Mouse (Mus musculus) C2C12 (cell line): Measurements from ENCODE around the gene Btnl6. TPM values are rescaled to one million over a fixed set of nuclear protein-coding genes. Genes with fewer than 3 reads are reported as not detected.

Experiments
- H3K27me3 ChIP-seq: one replicate; pipeline ENCODE4 v1.6.1; 2011; ENCODE audit not compliant: control insufficient read depth, insufficient read depth, insufficient read length
- H3K36me3 ChIP-seq: one replicate; pipeline ENCODE4 v1.6.1; 2011; ENCODE audit not compliant: control insufficient read depth, insufficient read depth
- H3K4me3 ChIP-seq: one replicate; pipeline ENCODE4 v1.5.1; 2011; ENCODE audit warnings: mild to moderate bottlenecking, control low read depth; ENCODE audit not compliant: poor library complexity, insufficient read depth, severe bottlenecking
- H3K79me2 ChIP-seq: one replicate; pipeline ENCODE4 v1.6.1; 2011; ENCODE audit not compliant: control insufficient read depth, insufficient read depth
- H3K79me3 ChIP-seq: one replicate; pipeline ENCODE4 v1.6.1; 2011; ENCODE audit warnings: low read depth, control low read depth
- H3ac ChIP-seq: one replicate; pipeline ENCODE3; 2011; ENCODE audit warnings: low read depth; ENCODE audit not compliant: control insufficient read depth, insufficient read length
- CEBPB ChIP-seq: IDR thresholded peaks from one replicate; pipeline ENCODE4 v1.6.1; 2011; ENCODE audit warnings: low read depth, mild to moderate bottlenecking, control low read depth, moderate library complexity
- CTCF ChIP-seq: IDR thresholded peaks from one replicate; pipeline ENCODE4 v1.5.1; 2011; ENCODE audit not compliant: control insufficient read depth, insufficient read depth, insufficient read length
- FOSL1 ChIP-seq: IDR thresholded peaks from one replicate; pipeline ENCODE4 v1.8.0; 2011; ENCODE audit warnings: mild to moderate bottlenecking, low read length; ENCODE audit not compliant: poor library complexity, insufficient read depth, severe bottlenecking
- MAX ChIP-seq: IDR thresholded peaks from one replicate; pipeline ENCODE4 v1.6.1; 2011; ENCODE audit warnings: mild to moderate bottlenecking, control low read depth
- MYOD1 ChIP-seq: IDR thresholded peaks from one replicate; pipeline ENCODE4 v1.6.1; 2011; ENCODE audit warnings: low read depth; ENCODE audit not compliant: control insufficient read depth, insufficient read length
- MYOG ChIP-seq: IDR thresholded peaks from one replicate; pipeline ENCODE4 v1.6.1; 2011; ENCODE audit not compliant: control insufficient read depth, insufficient read length; ENCODE audit errors: extremely low read depth
- USF1 ChIP-seq: IDR thresholded peaks from one replicate; pipeline ENCODE4 v1.6.1; 2011; ENCODE audit warnings: low read depth, mild to moderate bottlenecking, control low read depth, moderate library complexity
- long read RNA-seq, 2 experiments: library from polyadenylated mRNA; unstranded; transcript quantifications; one replicate each; pipeline ENCODE4 v2.0.0; 2019 to 2020
- polyA plus RNA-seq: library from polyadenylated mRNA; unstranded; fragments of >200 nt; fragmentation: generic; extraction: Trizol; gene quantifications from one replicate; pipeline ENCODE4 v1.2.1, GENCODE M21; 2012; ENCODE audit warnings: missing spikeins

The Btnl6 gene
- polyA plus RNA-seq = not detected
- long read RNA-seq, experiment 1 = 0 reads
- long read RNA-seq, experiment 2 = 0 reads

- H3K27me3 ChIP-seq = no peaks in the 10 kb centered on the region
- no peaks in the 10 kb centered on the region for H3K36me3 ChIP-seq
- TF ChIP-seq FOSL1 (no peak), MYOD1 (no peak), USF1 (no peak), MAX (no peak), CEBPB (no peak), MYOG (no peak), CTCF (no peak)
- no peaks in the 10 kb centered on the region for H3K79me3 ChIP-seq
- no peak within 1 kb of the TSS for H3K4me3 ChIP-seq
- H3K79me2 ChIP-seq = no peaks in the 10 kb centered on the region
- H3ac ChIP-seq = no peak within 1 kb of the TSS
Measured at GRCm38 (mm10) chr17:34517252-34517651, at the start of gene Btnl6. Btnl6 (minus strand) TSS chr17:34517352.

GRCm38 (mm10) chr17:34564796-34565195 is 47.6 kb upstream of the Btnl6 start:
- TF ChIP-seq FOSL1 (no peak), USF1 (no peak)
- H3K4me3 ChIP-seq = no peak overlapping the region
- peaks cover 52% of the 10 kb centered on the region for H3K27me3 ChIP-seq
- H3K79me2 ChIP-seq = no peaks in the 10 kb centered on the region
- H3ac ChIP-seq = no peak overlapping the region
- H3K36me3 ChIP-seq = no peaks in the 10 kb centered on the region
- no peaks in the 10 kb centered on the region for H3K79me3 ChIP-seq

GRCm38 (mm10) chr17:34564003-34564421 is 46.9 kb upstream of the Btnl6 start, which contains the start of gene Notch4:
Notch4 (plus strand) TSS chr17:34564268.
- Histone ChIP-seq H3ac (no peak within 1 kb of the TSS), H3K79me2 (no peaks in the 10 kb centered on the region), H3K36me3 (no peaks in the 10 kb centered on the region), H3K4me3 (no peak within 1 kb of the TSS), H3K79me3 (no peaks in the 10 kb centered on the region), H3K27me3 (peaks cover 57% of the 10 kb centered on the region)
- TF ChIP-seq USF1 (no peak), MYOG (no peak), CEBPB (no peak), FOSL1 (no peak), CTCF (no peak), MAX (no peak), MYOD1 (no peak)

- Histone ChIP-seq H3K4me3 (no peak overlapping the region), H3K36me3 (no peaks in the 10 kb centered on the region), H3K79me2 (no peaks in the 10 kb centered on the region), H3K27me3 (peaks cover 62% of the 10 kb centered on the region), H3ac (no peak overlapping the region), H3K79me3 (no peaks in the 10 kb centered on the region)
- TF ChIP-seq MYOG (no peak), FOSL1 (no peak), MAX (no peak), CEBPB (no peak), CTCF (no peak)
Measured at GRCm38 (mm10) chr17:34563354-34563753, 46.2 kb upstream of the Btnl6 start.

- Histone ChIP-seq H3ac (no peak overlapping the region), H3K79me3 (no peaks in the 10 kb centered on the region), H3K79me2 (no peaks in the 10 kb centered on the region), H3K4me3 (no peak overlapping the region), H3K27me3 (peaks cover 65% of the 10 kb centered on the region), H3K36me3 (no peaks in the 10 kb centered on the region)
- TF ChIP-seq USF1 (no peak), MAX (no peak), MYOD1 (no peak), MYOG (no peak), CEBPB (no peak), CTCF (no peak), FOSL1 (no peak)
Measured at GRCm38 (mm10) chr17:34562595-34562994, 45.4 kb upstream of the Btnl6 start.

GRCm38 (mm10) chr17:34561200-34561599 is 44.0 kb upstream of the Btnl6 start:
- no peak overlapping the region for H3ac ChIP-seq
- peaks cover 55% of the 10 kb centered on the region for H3K27me3 ChIP-seq
- no peak overlapping the region for H3K4me3 ChIP-seq
- no peaks in the 10 kb centered on the region for H3K36me3 ChIP-seq
- TF ChIP-seq USF1 (no peak), MYOD1 (no peak), MAX (no peak), CEBPB (no peak), FOSL1 (no peak), MYOG (no peak), CTCF (no peak)
- H3K79me2 ChIP-seq = no peaks in the 10 kb centered on the region
- H3K79me3 ChIP-seq = no peaks in the 10 kb centered on the region
